Mouse (Mus musculus) brain, embryonic 18.5 days (tissue): Measurements from ENCODE around the gene Top1.

Experiments
- DNase-seq: peaks from one replicate; pipeline ENCODE4 v3.0.0-alpha.2; 2012; ENCODE audit warnings: low read depth, low spot score

Top1 gene

GRCm38 (mm10) chr2:160741580-160741979 lies 95.9 kb downstream of the Top1 start:
- DNase-seq: no peak

DNA sequence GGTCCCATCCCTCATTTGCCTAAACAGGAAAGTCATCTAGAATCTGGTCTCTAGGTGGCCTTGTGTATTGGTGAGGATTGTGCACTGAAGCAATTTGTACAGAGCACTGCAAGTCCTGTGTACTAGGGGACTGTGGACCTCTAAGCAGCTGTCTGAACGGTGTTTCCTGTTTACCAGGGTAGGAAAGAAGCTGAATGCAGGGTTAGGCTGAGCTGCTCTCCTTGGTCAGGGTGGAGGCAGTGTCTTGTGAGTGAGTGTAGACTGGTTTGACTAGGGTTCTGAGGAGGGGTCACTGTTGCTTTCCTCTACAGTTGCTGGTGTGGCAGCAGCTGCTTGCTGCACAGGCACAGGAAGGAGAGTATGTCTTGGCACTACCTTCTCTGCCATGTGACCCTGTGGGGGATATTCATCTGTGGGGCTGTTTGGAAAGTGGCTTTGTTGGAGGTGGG lies 96.5 kb downstream of the Top1 start:
- no peak for DNase-seq

- no peak for DNase-seq
Measured at GRCm38 (mm10) chr2:160744040-160744822, 98.5 kb downstream of the Top1 start.

DNA sequence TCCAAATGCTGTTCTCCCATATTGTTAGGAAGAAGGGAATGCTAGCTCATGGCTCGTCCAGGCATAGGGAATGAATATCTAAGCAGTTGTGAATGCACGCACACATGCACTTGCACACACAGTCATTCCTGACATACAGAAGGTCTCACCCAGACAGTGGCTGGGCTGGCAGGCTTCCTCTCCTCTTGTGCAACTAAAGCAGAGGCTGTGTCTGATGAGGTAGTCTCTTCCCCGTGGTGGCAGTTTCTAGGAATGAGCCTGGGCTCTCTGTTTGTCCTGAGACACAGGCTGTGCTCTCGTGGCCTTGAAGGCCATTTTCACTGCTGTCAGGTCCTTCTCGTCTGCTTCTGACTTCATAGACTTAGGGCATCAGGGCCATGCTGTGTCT lies 99.1 kb downstream of the Top1 start:
- DNase-seq: no peak

- no peak for DNase-seq
Measured at GRCm38 (mm10) chr2:160745497-160745896, 99.8 kb downstream of the Top1 start.

DNA sequence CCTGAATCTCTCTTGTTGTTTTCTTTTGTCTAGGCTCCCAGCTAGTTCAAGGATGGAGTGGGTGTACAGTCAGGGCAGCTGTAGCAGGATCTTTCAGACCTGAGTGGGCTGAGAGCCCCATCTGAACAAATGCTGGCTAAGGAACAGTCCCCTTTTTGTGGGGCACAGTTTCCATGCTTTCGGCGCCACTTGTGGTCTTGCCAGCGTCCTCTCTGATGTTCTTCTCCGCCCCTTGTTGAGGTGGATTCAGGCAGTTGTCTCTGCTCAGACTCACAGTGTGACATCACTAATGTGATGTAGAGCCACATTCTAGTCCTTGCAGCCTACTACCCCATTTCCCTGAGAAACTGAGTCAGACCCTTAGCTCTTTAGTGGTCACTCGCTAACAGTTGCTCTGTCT lies 100.9 kb downstream of the Top1 start:
- no peak for DNase-seq

- no peak for DNase-seq
Measured at GRCm38 (mm10) chr2:160747075-160747474, 101.4 kb downstream of the Top1 start.

DNA sequence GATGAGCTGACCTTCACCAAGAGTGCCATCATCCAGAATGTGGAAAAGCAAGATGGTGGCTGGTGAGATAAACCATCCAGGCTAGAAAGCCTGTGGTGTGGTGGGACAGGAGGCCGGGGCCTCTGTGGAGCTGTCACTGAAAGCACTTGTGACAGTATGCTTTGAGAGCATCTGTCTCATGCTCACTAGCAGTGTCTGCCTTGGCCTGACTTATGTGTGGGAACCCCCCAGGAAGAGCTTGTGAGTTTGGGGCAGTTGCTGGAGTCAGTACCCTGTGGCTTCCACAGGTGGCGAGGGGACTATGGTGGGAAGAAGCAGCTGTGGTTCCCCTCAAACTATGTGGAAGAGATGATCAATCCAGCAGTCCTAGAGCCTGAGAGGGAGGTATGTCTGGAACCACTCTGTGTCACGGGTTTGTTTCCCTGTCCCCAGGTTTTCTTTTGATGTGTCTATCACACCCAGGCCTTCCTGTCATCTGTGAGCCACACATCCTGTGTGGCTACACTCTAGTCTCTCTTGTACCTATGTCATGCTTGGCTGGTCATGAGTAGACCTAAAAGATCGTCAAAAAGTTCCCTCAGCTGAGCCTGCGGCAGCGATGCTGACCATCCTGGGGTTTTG lies 111.0 kb downstream of the Top1 start:
- DNase-seq: no peak

DNA sequence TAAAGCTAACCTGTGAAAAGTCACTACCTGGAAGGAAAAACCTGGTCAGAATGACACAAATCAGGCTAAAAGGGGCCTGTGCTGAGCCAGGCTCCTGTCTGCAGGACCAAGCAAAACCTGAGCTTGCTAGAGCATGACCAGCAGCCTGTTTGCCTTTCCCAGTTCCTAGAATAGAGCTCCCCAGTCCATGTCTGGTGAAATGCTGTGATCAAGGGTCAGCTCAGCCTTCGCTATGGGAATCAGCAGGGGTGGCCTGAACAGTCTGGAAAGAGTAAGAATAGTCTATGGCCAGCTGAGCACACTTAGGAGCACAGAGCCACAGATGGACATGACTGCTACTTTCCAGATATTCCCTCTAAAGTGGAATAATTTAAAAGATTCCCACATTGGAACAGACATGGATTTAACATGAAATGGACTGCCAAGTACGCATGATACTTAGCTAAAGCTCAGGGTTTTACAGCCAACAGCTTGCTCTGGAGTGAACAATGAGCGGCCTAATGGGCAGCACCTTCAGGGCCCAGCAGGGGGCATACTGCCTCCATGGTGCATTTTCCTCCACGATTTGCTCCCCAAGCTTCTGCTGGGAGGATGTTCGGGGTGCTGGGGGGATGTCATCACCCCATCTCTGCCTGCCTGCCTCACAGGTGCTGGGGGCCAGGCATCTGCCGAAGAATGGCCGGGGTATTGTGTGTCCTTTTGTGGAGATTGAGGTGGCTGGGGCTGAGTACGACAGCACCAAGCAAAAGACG lies 114.9 kb downstream of the Top1 start:
- no peak for DNase-seq

GRCm38 (mm10) chr2:160763816-160764215 lies 118.1 kb downstream of the Top1 start:
- no peak for DNase-seq

DNA sequence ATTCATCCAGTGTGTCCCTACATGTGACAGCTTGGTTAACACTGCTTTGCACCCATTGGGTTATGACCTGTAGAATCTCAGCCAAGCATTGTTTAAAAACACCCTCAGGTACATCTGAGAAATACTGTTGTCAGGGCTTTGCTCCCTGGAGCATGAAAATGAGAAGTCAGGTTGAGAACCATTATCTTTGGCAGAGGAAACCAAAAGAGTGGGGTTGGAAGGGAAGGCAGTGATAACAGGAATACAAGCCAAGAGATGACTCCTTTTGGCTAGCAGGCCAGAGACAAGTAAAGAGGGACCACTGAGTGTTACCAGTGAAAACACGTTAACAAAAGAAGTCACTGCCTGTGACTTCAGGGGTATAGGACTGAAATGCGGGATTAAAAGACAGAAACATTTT lies 118.7 kb downstream of the Top1 start:
- no peak for DNase-seq

- no peak for DNase-seq
Measured at GRCm38 (mm10) chr2:160765096-160765495, 119.4 kb downstream of the Top1 start.

DNA sequence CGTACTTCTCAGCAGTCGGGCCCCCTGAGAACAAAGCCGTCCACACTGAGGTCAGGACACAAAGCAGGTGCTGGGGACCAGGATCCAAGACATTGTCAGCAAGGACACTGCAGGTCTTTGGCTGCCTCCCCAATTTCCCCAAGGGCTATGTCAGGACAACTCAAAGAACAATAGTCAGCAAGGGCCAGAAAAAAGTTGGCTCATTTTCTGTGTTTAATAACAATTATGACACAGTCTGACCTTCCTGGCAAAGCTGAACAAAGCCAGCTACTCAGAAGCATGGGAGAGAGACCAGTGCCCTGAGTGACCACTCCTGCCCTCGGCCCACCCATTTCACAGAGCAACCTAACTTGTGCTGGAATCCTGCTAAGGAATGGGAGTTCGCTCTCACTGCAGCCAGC lies 120.7 kb downstream of the Top1 start:
- no peak for DNase-seq

DNA sequence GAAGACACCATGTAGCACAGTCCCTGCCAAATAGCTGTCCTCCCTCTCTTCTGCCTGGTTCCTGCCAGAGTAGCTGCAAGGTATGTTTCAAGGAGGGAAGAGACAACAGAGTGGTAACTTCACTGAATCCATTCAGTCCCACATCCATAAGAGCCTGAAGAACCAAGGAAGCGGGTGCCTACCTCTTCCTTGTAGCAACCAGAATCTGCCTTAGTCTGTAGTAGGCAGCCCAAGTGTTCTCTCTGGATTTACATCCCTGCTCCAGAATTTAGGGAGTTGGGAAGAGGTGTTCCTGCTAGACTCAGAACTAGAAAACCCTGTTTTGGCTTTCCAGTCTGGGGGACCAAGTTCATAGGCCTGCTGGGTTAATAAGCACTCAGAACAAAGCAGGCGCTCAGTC lies 121.5 kb downstream of the Top1 start:
- no peak for DNase-seq

- no peak for DNase-seq
Measured at GRCm38 (mm10) chr2:160768097-160768695, 122.5 kb downstream of the Top1 start.

- no peak for DNase-seq
Measured at GRCm38 (mm10) chr2:160768997-160769396, 123.3 kb downstream of the Top1 start.

DNA sequence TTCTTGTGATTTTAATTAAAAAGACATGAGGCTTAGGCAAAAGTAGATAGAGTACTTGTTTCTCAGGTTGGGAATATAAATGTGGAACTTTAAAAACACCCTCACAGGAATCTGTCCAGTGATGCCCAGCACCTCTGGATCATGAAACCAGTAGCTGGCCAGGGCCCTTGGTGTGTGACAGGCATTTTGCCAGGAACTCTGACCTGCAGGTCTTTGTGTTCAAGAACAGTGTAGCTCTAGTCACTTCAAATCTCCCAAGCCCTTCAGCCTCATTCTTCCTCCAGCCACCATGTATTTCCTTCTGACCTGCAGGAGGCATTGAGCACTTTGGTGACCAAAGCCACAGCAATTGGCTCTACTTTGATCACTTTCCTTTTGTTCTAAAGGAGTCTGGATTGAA lies 124.7 kb downstream of the Top1 start:
- no peak for DNase-seq

GRCm38 (mm10) chr2:160770871-160771270 lies 125.2 kb downstream of the Top1 start:
- DNase-seq: no peak

DNA sequence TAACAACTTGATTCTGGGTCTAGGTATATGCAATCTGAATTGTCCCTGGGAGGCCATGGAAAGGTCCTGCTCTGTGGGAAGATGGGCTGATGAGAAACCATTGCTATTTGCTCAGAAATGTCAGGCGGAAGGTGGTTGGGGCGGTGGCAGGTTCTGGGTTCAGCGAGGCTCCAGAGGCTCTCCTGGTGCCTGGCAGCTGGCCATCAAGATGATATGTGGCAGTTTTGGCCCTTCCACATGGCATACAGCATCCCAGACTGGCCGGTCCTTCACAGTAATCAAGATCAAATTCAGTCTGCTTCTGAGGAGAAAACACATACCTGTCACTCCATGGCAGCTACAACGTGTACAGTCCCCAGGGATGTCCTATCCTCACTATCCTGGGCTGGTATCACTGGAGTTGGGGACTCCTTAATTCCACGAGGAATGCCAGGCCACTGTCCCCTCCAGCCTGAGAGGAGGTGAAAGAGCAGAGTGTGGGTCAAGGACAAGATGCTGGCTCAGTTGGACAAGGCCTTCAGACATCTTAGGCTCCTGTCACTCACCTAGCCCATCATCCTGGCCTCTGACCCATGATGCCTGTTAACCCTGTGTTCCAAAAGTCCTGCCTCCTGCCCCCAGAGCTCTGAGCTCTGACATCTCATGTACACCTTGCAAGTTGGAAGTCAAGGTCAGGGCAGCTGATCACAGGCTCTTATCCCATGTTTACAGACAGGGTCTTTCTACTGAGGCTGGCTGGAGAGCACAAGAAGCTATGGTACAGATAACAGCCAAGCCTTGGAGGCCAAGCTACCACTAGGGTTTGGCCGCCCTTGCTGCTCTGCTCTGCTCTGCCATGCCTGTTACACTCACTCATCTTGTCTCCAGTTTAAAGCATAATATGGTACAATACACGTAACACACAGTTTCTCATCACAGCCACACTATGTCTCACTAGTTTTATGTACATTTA lies 125.9 kb downstream of the Top1 start:
- DNase-seq: no peak
